16 mouse cellular contexts compared by ENCODE assay signal in the genomic region with DNA sequence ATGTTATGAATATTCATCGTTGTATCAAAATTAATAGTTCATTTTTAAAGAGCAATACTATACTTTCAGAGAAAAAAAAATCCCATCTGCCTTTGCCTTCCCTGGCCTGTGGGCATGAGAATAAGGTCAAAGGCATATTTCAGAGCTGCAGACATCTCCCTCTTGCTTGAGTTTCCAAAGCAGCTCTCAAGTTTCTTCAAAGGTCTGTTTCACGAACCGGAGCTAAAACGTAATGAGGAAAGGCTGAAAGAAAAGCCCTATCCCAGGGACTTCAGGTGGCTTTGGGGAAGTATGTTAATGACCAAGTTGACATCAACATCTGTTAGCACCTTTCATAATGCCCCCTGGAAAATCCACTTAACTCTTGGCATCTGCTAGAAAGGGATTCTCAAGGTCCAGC.
"Had no signal": no experiment of that assay in that cellular context is flagged by ENCODE, and none has a peak within 500 bp of the region (broad histone marks: within the 10 kb centered on the region; RNA-seq: fewer than 3 reads in every experiment).

No protein-coding gene starts in this region.

- DNase-seq: lung, adult 2 months; lung, postnatal 14 days; right cerebral cortex, postnatal 14 days; thymus, adult 2 months; thymus, postnatal 25 days; thymus, postnatal 4 days had no signal

- H3K9ac ChIP-seq: lung, embryonic 15.5 days; midbrain, embryonic 13.5 days; midbrain, embryonic 15.5 days; neural tube, embryonic 12.5 days; stomach, embryonic 15.5 days had no signal

- H3K9me3 ChIP-seq: lung, embryonic 15.5 days; midbrain, embryonic 13.5 days; midbrain, embryonic 15.5 days; neural tube, embryonic 12.5 days; stomach, embryonic 15.5 days had no signal

- H3K27me3 ChIP-seq: lung, embryonic 15.5 days; megakaryocyte, embryonic 14.5 days; midbrain, embryonic 13.5 days; midbrain, embryonic 15.5 days; neural tube, embryonic 12.5 days; stomach, embryonic 15.5 days had no signal

- H3K36me3 ChIP-seq: lung, embryonic 15.5 days; midbrain, embryonic 13.5 days; midbrain, embryonic 15.5 days; neural tube, embryonic 12.5 days; stomach, embryonic 15.5 days had no signal

- H3K4me3 ChIP-seq: lung, embryonic 15.5 days; megakaryocyte, embryonic 14.5 days; midbrain, embryonic 13.5 days; midbrain, embryonic 15.5 days; neural tube, embryonic 12.5 days; stomach, embryonic 15.5 days had no signal

- H3K4me1 ChIP-seq: lung, embryonic 15.5 days; megakaryocyte, embryonic 14.5 days; midbrain, embryonic 13.5 days; midbrain, embryonic 15.5 days; neural tube, embryonic 12.5 days; stomach, embryonic 15.5 days had no signal

- ATAC-seq: lung, postnatal 0 days; midbrain, embryonic 13.5 days; midbrain, embryonic 15.5 days had no signal

- H3K27ac ChIP-seq: lung, embryonic 15.5 days; macrophage; midbrain, embryonic 13.5 days; midbrain, embryonic 15.5 days; neural tube, embryonic 12.5 days; stomach, embryonic 15.5 days; stomach, postnatal 0 days had no signal

- H3K4me2 ChIP-seq: lung, embryonic 15.5 days; midbrain, embryonic 11.5 days; midbrain, embryonic 13.5 days; midbrain, embryonic 15.5 days; neural tube, embryonic 12.5 days; stomach, embryonic 15.5 days had no signal
